Mouse (Mus musculus) stomach, embryonic 16.5 days (tissue): Measurements from ENCODE around the gene Sult5a1. TPM values are rescaled to one million over a fixed set of nuclear protein-coding genes. Genes with fewer than 3 reads are reported as not detected.
"Not testable (repeated sequence)": the region's sequence is repeated elsewhere in the genome, so short reads cannot be mapped to it uniquely, and the experiment has no call there.

Experiments used
- ATAC-seq: fragments of 200-750 bp; cut with Nextera tagmentation; 2 replicates; pipeline ENCODE4 v1.8.0; 2017; ENCODE audit warnings: moderate number of reproducible peaks, moderate TSS enrichment; ENCODE audit not compliant: insufficient read depth, low FRiP score
- H3K27ac ChIP-seq: fragments of 300-500 bp; sonication (generic); 2 replicates; pipeline ENCODE4 v1.5.1; 2014; ENCODE audit warnings: low read length
- H3K27me3 ChIP-seq: fragments of 300-500 bp; sonication (generic); 2 replicates; pipeline ENCODE4 v1.6.1; 2014; ENCODE audit warnings: low read length, control low read depth, mixed read lengths; ENCODE audit not compliant: control insufficient read depth, insufficient read depth
- H3K36me3 ChIP-seq: fragments of 300-500 bp; sonication (generic); 2 replicates; pipeline ENCODE4 v1.6.1; 2014; ENCODE audit warnings: low read length; ENCODE audit not compliant: control insufficient read depth, insufficient read depth
- H3K4me1 ChIP-seq: fragments of 300-500 bp; sonication (generic); 2 replicates; pipeline ENCODE4 v1.6.1; 2014; ENCODE audit warnings: low read length, control low read depth, mixed read lengths; ENCODE audit not compliant: control insufficient read depth, insufficient read depth
- H3K4me2 ChIP-seq: fragments of 300-500 bp; sonication (generic); 2 replicates; pipeline ENCODE4 v1.6.1; 2014; ENCODE audit warnings: low read depth, low read length, mixed read lengths
- H3K4me3 ChIP-seq: fragments of 300-500 bp; sonication (generic); replicated peaks from 2 replicates; pipeline ENCODE4 v1.5.1; 2014; ENCODE audit warnings: mild to moderate bottlenecking, low read length
- H3K9ac ChIP-seq: fragments of 300-500 bp; sonication (generic); 2 replicates; pipeline ENCODE4 v1.6.1; 2014; ENCODE audit warnings: low read length
- H3K9me3 ChIP-seq: fragments of 300-500 bp; sonication (generic); replicated peaks from 2 replicates; pipeline ENCODE4 v1.6.1; 2016; ENCODE audit warnings: low read length, control low read depth; ENCODE audit not compliant: control insufficient read depth
- WGBS: fragments of 180-500 bp; shearing (Covaris S2); extraction: QIAGEN DNeasy Blood & Tissue Kit; methylation state at CpG from one replicate; pipeline ENCODE4 v1.1.7; 2014; 5-methylcytosine and 5-hydroxymethylcytosine counted together
- polyA plus RNA-seq: library from polyadenylated mRNA; unstranded; fragments of >200 nt; fragmentation: Nextera tagmentation; extraction: Ambion mirVana; gene quantifications from 2 replicates; pipeline ENCODE4 v1.2.1, GENCODE M21; 2015

The Sult5a1 gene
- 17.6 and 18.4 TPM in 2 replicates for polyA plus RNA-seq

DNA sequence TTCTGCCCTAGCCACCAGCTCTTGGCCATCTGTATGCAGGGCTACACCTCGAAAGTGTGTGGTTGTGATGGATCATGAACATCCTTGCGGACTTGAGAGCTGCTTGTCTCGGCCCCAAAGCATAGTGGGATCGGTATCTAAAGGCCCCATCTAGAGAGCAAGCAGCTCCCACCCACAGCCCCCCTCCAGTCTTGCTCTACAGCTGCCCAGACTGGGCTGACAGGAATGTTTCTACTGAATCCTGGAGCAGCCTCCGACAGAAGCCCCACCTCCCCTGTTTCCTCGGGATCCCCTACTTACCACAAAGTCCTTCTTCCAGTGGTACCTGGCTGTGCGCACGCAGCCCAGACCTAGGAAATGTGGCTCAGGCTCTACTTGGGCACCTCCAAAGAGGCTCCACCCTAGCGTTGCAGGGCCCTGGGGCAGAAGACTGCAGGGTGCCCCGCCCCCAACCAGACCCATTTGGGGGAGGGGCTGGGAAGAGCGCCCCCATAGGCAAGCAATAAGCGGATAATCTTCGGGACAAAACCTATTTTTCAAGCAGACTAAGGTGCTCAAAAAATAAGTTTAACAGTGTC is at the start of gene Sult5a1:
TSS of gene Sult5a1 (minus strand) at position 428 of the 578 bp plus-strand sequence.
- H3K36me3 ChIP-seq, result no peaks in the 10 kb centered on the region
- H3K27ac ChIP-seq, result peak within 1 kb of the TSS; percentile 33; the same call in 1 of the 2 replicates
- no peaks in the 10 kb centered on the region for H3K27me3 ChIP-seq
- ATAC-seq, result 0 out of 2 replicates have a peak, but pooled peaks have one; percentile 34
- H3K9me3 ChIP-seq, result no peaks in the 10 kb centered on the region
- H3K4me3 ChIP-seq, result peak within 1 kb of the TSS; percentile 29
- whole genome bisulfite sequencing, result 25% methylated on average over 13 of the region's 13 CpGs
- peaks cover 26% of the 10 kb centered on the region for H3K4me1 ChIP-seq
- H3K4me2 ChIP-seq, result peak within 1 kb of the TSS; percentile 48
- peak within 1 kb of the TSS; percentile 49; the same call in 1 of the 2 replicates for H3K9ac ChIP-seq

DNA sequence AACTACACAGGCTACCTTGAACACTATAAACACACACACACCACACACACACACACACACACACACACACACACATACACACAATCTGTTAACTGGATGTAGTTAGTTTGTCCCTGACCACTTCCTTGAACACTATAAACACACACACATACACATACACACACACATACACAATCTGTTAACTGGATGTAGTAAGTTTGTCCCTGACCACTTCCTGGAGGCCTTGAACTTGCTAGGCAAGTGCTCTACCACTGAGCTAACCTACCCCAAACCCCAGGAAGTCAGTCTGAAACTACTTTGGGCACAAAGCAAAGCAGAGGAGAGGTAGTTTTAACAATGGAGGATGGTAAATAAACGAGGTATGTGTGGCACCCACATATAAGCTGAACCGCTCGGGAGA is 45.5 kb upstream of the Sult5a1 start:
- H3K4me1 ChIP-seq, result no peaks in the 10 kb centered on the region
- H3K9ac ChIP-seq, result no peak overlapping the region
- no peak for ATAC-seq
- WGBS, result 81% methylated on average over 3 of the region's 3 CpGs
- no peaks in the 10 kb centered on the region for H3K27me3 ChIP-seq
- no peaks in the 10 kb centered on the region for H3K36me3 ChIP-seq
- no peaks in the 10 kb centered on the region for H3K9me3 ChIP-seq
- no peak overlapping the region for H3K4me2 ChIP-seq
- H3K4me3 ChIP-seq, result no peak overlapping the region
- no peak overlapping the region for H3K27ac ChIP-seq

DNA sequence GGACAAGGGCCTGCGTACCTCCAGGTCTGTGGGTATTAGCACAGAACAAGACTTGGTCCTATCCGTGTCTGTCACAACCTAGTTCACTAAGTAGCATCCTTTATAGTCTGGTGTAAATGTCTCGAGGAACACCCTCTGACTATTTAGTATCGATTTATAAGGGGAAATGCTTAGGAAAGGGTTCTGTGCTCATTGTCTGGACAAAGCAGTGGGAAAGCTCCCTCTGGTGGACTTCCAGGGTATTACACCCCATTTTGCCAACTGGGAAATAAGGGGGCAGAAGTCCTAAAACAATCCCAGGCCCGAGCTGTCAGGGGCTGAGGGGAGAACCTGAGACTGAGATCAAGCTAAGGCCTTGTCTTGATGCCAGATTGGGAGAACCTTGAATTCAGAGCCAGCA is 44.2 kb upstream of the Sult5a1 start:
- Histone ChIP-seq H3K27ac (no peak overlapping the region), H3K9ac (0 out of 2 replicates have a peak overlapping the region, but pooled peaks have one; percentile 10), H3K9me3 (no peaks in the 10 kb centered on the region), H3K36me3 (no peaks in the 10 kb centered on the region), H3K4me2 (no peak overlapping the region), H3K27me3 (no peaks in the 10 kb centered on the region), H3K4me1 (no peaks in the 10 kb centered on the region), H3K4me3 (no peak overlapping the region)
- no peak for ATAC-seq
- WGBS, result 21% methylated on average over 5 of the region's 5 CpGs

DNA sequence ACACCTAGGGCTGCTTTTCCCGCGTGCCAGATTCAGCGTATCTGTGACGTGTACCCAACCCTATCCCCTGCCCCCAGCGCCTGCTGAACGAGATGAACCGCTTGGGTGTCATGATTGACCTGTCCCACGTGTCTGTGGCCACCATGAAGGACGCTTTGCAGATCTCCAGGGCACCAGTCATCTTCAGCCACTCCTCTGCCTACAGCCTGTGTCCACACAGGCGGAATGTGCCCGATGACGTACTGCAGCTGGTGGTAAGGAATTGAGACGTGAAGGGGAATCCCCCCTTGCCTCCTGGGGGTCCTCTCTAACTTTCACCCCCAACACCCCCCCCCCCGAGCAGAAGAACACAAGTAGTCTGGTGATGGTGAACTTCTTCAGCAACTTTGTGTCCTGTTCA is 41.7 kb upstream of the Sult5a1 start:
- 50% methylated on average over 14 of the region's 14 CpGs for WGBS
- no peaks in the 10 kb centered on the region for H3K9me3 ChIP-seq
- no peaks in the 10 kb centered on the region for H3K4me1 ChIP-seq
- H3K27me3 ChIP-seq, result no peaks in the 10 kb centered on the region
- ATAC-seq, result no peak
- H3K36me3 ChIP-seq, result no peaks in the 10 kb centered on the region
- no peak overlapping the region for H3K4me3 ChIP-seq
- H3K27ac ChIP-seq, result no peak overlapping the region
- H3K4me2 ChIP-seq, result no peak overlapping the region
- H3K9ac ChIP-seq, result no peak overlapping the region

DNA sequence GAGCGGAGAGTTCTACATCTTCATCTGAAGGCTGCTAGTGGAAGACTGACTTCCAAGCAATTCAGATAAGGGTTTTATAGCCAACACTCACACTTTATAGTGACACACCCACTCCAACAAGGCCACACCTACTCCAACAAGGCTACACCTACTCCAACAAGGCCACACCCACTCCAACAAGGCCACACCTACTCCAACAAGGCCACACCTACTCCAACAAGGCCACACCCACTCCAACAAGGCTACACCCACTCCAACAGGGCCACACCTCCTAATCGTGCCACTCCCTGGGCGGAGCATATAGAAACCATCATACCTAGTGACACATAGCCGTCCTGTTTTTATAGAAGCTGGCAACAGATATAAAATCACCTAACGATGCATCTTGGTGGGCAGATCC is 38.9 kb upstream of the Sult5a1 start:
- not testable (repeated sequence) for ATAC-seq, H3K36me3 ChIP-seq, H3K27me3 ChIP-seq, H3K4me2 ChIP-seq, H3K9me3 ChIP-seq, H3K4me1 ChIP-seq, H3K9ac ChIP-seq, H3K4me3 ChIP-seq, H3K27ac ChIP-seq
- 69% methylated on average over 5 of the region's 5 CpGs for WGBS

DNA sequence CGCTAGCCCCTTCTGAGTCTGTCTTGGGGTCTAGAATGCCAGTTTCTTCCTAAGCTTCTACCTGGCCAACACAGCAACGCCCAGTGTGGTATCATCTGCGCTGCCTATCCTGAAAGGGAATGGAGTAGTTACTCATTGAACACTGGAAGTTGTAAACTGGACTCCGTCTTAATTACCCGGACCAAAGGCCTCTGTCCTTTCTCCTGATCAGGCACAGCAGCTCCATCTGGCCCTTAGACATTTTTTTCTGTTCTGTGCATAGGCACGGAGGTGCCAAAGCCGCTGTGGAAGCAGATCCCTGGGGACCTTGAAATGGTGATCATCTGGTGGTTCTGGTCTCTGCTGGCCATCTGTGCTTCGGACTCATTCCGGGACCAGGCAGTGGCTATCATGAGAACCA is 35.7 kb upstream of the Sult5a1 start:
- WGBS, result 86% methylated on average over 9 of the region's 9 CpGs

DNA sequence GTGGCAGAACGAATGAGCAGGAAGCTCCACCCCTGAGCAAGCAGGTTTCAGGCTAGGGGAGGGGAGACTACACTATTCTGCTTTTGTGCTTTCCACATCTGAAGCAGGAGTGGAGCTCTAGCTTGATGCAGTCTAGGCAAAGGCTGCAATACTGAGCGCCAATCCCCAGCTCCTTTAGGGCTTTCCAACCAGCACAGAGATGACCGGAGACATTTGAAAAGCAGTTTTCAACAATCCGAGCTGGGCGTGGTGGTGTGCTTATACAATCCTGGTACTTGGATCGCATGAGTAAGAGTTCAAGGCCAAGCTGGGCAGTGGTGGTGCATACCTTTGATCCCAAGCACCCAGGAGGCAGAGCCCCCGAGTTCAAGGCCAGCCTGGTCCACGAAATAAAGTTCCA is 33.8 kb upstream of the Sult5a1 start:
- Histone ChIP-seq H3K27ac (peak overlapping the region; percentile 6; the same call in 1 of the 2 replicates), H3K9ac (no peak overlapping the region), H3K4me2 (no peak overlapping the region), H3K27me3 (no peaks in the 10 kb centered on the region), H3K4me1 (no peaks in the 10 kb centered on the region), H3K36me3 (no peaks in the 10 kb centered on the region), H3K9me3 (no peaks in the 10 kb centered on the region), H3K4me3 (no peak overlapping the region)
- peak; percentile 38; the same call in 1 of the 2 replicates for ATAC-seq
- WGBS, result 50% methylated on average over 7 of the region's 8 CpGs

More for the DNA sequence above, 35.7 kb upstream of the Sult5a1 start:
- H3K4me3 ChIP-seq, result no peak overlapping the region
- no peaks in the 10 kb centered on the region for H3K9me3 ChIP-seq
- H3K36me3 ChIP-seq, result no peaks in the 10 kb centered on the region
- H3K4me2 ChIP-seq, result no peak overlapping the region
- ATAC-seq, result no peak
- H3K9ac ChIP-seq, result no peak overlapping the region
- no peaks in the 10 kb centered on the region for H3K27me3 ChIP-seq
- no peak overlapping the region for H3K27ac ChIP-seq
- no peaks in the 10 kb centered on the region for H3K4me1 ChIP-seq

DNA sequence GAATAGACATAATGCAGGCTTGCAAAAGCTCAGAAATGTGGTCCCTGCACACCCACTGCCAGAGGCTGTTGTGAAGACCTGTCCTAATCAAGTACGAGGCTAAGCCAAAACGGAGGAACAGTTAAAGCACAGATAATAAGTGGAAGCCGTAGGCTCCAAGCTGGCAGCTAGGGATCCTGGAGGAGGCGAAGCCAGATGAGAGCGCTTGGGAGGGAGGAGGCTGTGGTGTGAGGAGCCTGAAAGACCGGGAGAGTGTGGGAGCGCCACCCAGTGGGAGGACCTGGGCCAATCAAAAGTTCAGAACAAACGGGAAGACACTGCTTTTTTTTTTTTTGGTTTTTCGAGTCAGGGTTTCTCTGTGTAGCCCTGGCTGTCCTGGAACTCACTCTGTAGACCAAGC is 32.6 kb upstream of the Sult5a1 start:
- Histone ChIP-seq H3K27me3 (no peaks in the 10 kb centered on the region), H3K4me2 (peak overlapping the region; percentile 7; the same call in 1 of the 2 replicates), H3K4me3 (no peak overlapping the region), H3K9me3 (no peaks in the 10 kb centered on the region), H3K36me3 (no peaks in the 10 kb centered on the region), H3K9ac (peak overlapping the region; percentile 22; the same call in 1 of the 2 replicates), H3K27ac (no peak overlapping the region), H3K4me1 (0 out of 2 replicates have a peak, but pooled peaks cover 4% of the 10 kb centered on the region)
- ATAC-seq, result peak; percentile 62; the same call in 1 of the 2 replicates
- 3% methylated on average over 9 of the region's 9 CpGs for WGBS

DNA sequence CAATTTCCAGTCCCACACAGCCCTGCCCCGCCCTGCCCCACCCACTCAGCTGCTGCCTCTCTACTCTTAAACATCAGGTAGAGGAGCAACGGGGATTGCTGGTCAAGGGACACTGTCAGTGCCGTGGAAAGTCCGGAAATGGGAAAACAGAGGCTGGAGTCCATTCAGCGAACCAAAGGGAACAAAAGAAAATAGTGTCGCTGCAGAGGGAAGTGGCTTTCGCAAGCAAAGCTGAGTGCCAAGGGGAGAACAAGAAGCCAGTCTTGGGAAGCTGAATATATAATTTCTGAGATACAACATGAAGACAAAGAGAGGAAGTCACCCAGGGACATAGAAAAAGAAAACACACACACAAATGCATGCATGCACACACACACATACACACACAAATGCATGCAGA is 30.7 kb upstream of the Sult5a1 start:
- Histone ChIP-seq H3K9me3 (no peaks in the 10 kb centered on the region), H3K27ac (no peak overlapping the region), H3K36me3 (no peaks in the 10 kb centered on the region), H3K4me1 (0 out of 2 replicates have a peak, but pooled peaks cover 7% of the 10 kb centered on the region), H3K27me3 (no peaks in the 10 kb centered on the region), H3K4me3 (no peak overlapping the region), H3K4me2 (no peak overlapping the region), H3K9ac (peak overlapping the region; percentile 15; the same call in 1 of the 2 replicates)
- ATAC-seq, result no peak
- WGBS, result 57% methylated on average over 7 of the region's 7 CpGs
